Mouse (Mus musculus) MEL (cell line): ENCODE data around the gene Dda1. TPM values are rescaled to one million over a fixed set of nuclear protein-coding genes. Genes with fewer than 3 reads are reported as not detected.

Experiments
- DNase-seq: peaks from one replicate; pipeline ENCODE4 v3.0.0; 2011; ENCODE audit warnings: low read depth, low spot score
- H3K27ac ChIP-seq: 2 replicates; pipeline ENCODE4 v1.5.1; 2012; ENCODE audit warnings: low read depth, mild to moderate bottlenecking, control low read depth, low read length, moderate library complexity; ENCODE audit not compliant: control insufficient read depth
- H3K27me3 ChIP-seq, 2 experiments: fragments of 150-350 bp in 1 of 2; sonication (generic) in 1 of 2; 2 replicates each; pipeline ENCODE4 v1.6.1; 2012; ENCODE audit warnings: low read length in 2 of 2, mild to moderate bottlenecking in 2 of 2, improper control_type of control experiment in 1 of 2, moderate library complexity in 1 of 2; ENCODE audit not compliant: insufficient read depth in 2 of 2, control insufficient read depth in 1 of 2
- H3K36me3 ChIP-seq, 2 experiments: 2 replicates each; pipeline ENCODE4 v1.6.1; 2012 to 2014; ENCODE audit warnings: low read length in 2 of 2, improper control_type of control experiment in 1 of 2, inconsistent platforms in 1 of 2, mild to moderate bottlenecking in 1 of 2; ENCODE audit not compliant: insufficient read depth in 2 of 2, control insufficient read depth in 1 of 2
- H3K4me1 ChIP-seq, 2 experiments: fragments of 150-350 bp in 1 of 2; sonication (generic) in 1 of 2; 2 replicates each; pipeline ENCODE4 v1.6.1; 2012; ENCODE audit warnings: low read length in 2 of 2, improper control_type of control experiment in 1 of 2, mild to moderate bottlenecking in 1 of 2; ENCODE audit not compliant: insufficient read depth in 2 of 2, control insufficient read depth in 1 of 2
- H3K4me3 ChIP-seq, 2 experiments: fragments of 150-350 bp in 1 of 2; sonication (generic) in 1 of 2; 2 replicates each; pipeline ENCODE4 v1.5.1; 2012; ENCODE audit warnings: low read depth in 2 of 2, low read length in 2 of 2, mild to moderate bottlenecking in 2 of 2, moderate library complexity in 2 of 2, control low read depth in 1 of 2, improper control_type of control experiment in 1 of 2; ENCODE audit not compliant: control insufficient read depth in 1 of 2, insufficient read depth in 1 of 2
- H3K79me2 ChIP-seq: 2 replicates; pipeline ENCODE4 v1.6.1; 2012; ENCODE audit warnings: mild to moderate bottlenecking, low read length, moderate library complexity; ENCODE audit not compliant: control insufficient read depth, poor library complexity, insufficient read depth
- H3K9ac ChIP-seq: 2 replicates; pipeline ENCODE4 v1.6.1; 2012; ENCODE audit warnings: low read depth, mild to moderate bottlenecking, control low read depth, low read length, moderate library complexity; ENCODE audit not compliant: control insufficient read depth, poor library complexity, severe bottlenecking
- H3K9me3 ChIP-seq: fragments of 150-350 bp; sonication (generic); replicated peaks from 2 replicates; pipeline ENCODE4 v1.6.1; 2012; ENCODE audit warnings: mild to moderate bottlenecking, low read length, improper control_type of control experiment, moderate library complexity; ENCODE audit not compliant: insufficient read depth
- MYC ChIP-seq: IDR thresholded peaks from 2 replicates; pipeline ENCODE4 v1.6.1; 2011; ENCODE audit warnings: low read depth, mild to moderate bottlenecking, low read length, improper control_type of control experiment, moderate library complexity
- POLR2A ChIP-seq, 2 experiments: IDR thresholded peaks; 2 replicates each; pipeline ENCODE4 v1.6.1; 2011 to 2012; ENCODE audit warnings: low read length in 2 of 2, mild to moderate bottlenecking in 2 of 2, control low read depth in 1 of 2, improper control_type of control experiment in 1 of 2, low read depth in 1 of 2, moderate library complexity in 1 of 2; ENCODE audit not compliant: control insufficient read depth in 1 of 2, insufficient read depth in 1 of 2, poor library complexity in 1 of 2
- TCF12 ChIP-seq: IDR thresholded peaks from 2 replicates; pipeline ENCODE4 v1.6.1; 2014; ENCODE audit warnings: low read depth, mild to moderate bottlenecking, inconsistent platforms, low read length, improper control_type of control experiment, moderate library complexity
- ZC3H11A ChIP-seq: IDR thresholded peaks from 2 replicates; pipeline ENCODE4 v1.6.1; 2012; ENCODE audit warnings: low read depth, mild to moderate bottlenecking, inconsistent platforms, low read length, improper control_type of control experiment
- polyA plus RNA-seq, 2 experiments: library from polyadenylated mRNA; stranded (reverse) in 1 of 2; unstranded in 1 of 2; fragments of >175 nt in 1 of 2; fragments of >200 nt in 1 of 2; gene quantifications; 2 replicates each; pipeline versions ENCODE4 v1.2.1 to v1.2.4; 2012; ENCODE audit warnings: low replicate concordance in 2 of 2, low read depth in 1 of 2; ENCODE audit not compliant: insufficient read length in 2 of 2, insufficient read depth in 1 of 2, missing spikeins in 1 of 2
- total RNA-seq: library from RNA; depleted of rRNA; stranded (reverse); fragments of 300-350 nt; gene quantifications from 2 replicates; pipeline ENCODE4 v1.2.3, GENCODE M21; 2012; rRNA removed

Dda1 gene
- total and polyA plus RNA-seq, 3 experiments, result 59.6 to 110 TPM; not detected in 1

- TF ChIP-seq MYC (peak; percentile 94), ZC3H11A (peak; percentile 57)
These were observed 52.6 kb downstream of the Dda1 start (continued) for GRCm38 (mm10) chr8:71521634-71522033.

DNA sequence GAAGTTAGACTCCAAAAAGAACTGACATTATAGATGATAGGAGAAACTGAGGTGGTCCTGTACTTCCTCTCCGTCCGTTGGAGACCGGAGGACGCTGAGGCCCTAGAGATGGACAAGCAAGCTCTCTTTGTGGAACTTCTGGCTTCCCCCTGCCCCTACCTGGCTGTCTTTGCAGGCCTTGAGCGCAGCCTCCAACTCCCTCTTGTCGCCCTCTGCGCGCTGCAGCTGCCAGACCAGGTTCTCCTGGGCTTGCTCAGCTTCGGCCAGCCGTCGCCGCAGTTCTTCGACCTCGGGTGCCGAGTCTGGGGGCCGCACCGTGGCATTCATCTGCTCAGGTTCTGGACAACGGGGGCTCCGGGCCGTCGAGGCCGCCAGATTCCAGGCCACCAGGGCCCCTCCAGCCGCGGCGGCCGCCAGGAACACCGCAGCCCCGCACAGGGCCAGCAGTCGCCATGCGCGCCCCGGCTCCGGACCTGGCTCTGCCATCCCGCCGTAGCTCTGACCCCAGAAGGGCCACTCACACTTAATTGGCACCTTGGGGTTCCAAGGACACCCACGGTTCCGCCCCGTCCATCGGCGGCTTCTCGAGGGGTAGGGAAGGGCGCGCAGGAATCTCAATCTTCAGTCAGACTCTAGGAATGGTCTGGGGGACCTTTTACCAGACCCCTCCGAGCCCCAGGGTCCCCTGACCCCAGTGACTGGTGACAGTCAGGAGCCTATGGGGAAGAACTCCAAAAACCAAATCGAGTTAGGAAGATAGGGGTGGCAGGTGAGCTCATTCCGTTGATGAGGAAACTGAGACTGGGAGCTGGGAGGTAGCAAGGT, 56.4 kb downstream of the Dda1 start, which contains the start of gene Ccdc194:
Ccdc194 (minus strand) TSS at position 486 of the 825 bp plus-strand sequence.
- DNase-seq, result no peak
- H3K79me2 ChIP-seq, result no peaks in the 10 kb centered on the region
- 0 out of 4 replicates have a peak, but pooled peaks cover 0 to 3% of the 10 kb centered on the region in 2 experiments for H3K4me1 ChIP-seq
- no peaks in the 10 kb centered on the region for H3K9me3 ChIP-seq
- H3K27ac ChIP-seq, result no peak within 1 kb of the TSS
- TF ChIP-seq TCF12 (no peak), POLR2A (IDR thresholded peaks at IDR 0.05; ENCODE audit: control insufficient read depth in 1 of 2, insufficient read depth in 1 of 2, low read depth in 1 of 2, low read length in 2 of 2, poor library complexity in 1 of 2) (0 out of 4 replicates have a peak, but pooled peaks of 1 of the 2 experiments have one; percentile 22)
- H3K27me3 ChIP-seq, result no peaks in the 10 kb centered on the region; a peak in 1 of 4 replicates
- no peak within 1 kb of the TSS for H3K9ac ChIP-seq
- H3K4me3 ChIP-seq, result no peak within 1 kb of the TSS
- H3K36me3 ChIP-seq, result no peaks in the 10 kb centered on the region; a peak in 1 of 4 replicates

Other genes starting within 250 kb of the Dda1 start
- 35.8 and 36.5 TPM in 2 replicates for gene Myo9b, start 196.5 kb upstream of the Dda1 start, total RNA-seq
- gene Myo9b, start 196.5 kb upstream of the Dda1 start, polyA plus RNA-seq, result 10 to 100 TPM; 52.3 to 54.8 TPM
- gene Haus8, start 196.3 kb upstream of the Dda1 start, total RNA-seq, result 55.6 and 60.4 TPM in 2 replicates
- gene Haus8, start 196.3 kb upstream of the Dda1 start, polyA plus RNA-seq, result 10 to 100 TPM in 1 of 2 experiments, not detected in 1; 69.2 TPM
- 91.9 and 107 TPM in 2 replicates for gene Use1, start 102.4 kb upstream of the Dda1 start, total RNA-seq
- gene Use1, start 102.4 kb upstream of the Dda1 start, polyA plus RNA-seq, result 100 to 1,000 TPM in 1 of 2 experiments, not detected in 1; 117 TPM
- 14.1 and 18.3 TPM in 2 replicates for gene Ocel1, start 97.9 kb upstream of the Dda1 start, total RNA-seq
- gene Ocel1, start 97.9 kb upstream of the Dda1 start, polyA plus RNA-seq, result 10 to 100 TPM in 1 of 2 experiments, not detected in 1; 16.2 TPM
- gene Nr2f6, start 87.2 kb upstream of the Dda1 start, total RNA-seq, result 29.6 and 30.5 TPM in 2 replicates
- 10 to 100 TPM in 1 of 2 experiments, not detected in 1; 48.3 TPM for gene Nr2f6, start 87.2 kb upstream of the Dda1 start, polyA plus RNA-seq
- 0.04 TPM in 1 of 2 replicates, not detected in the other for gene Ushbp1, start 73.4 kb upstream of the Dda1 start, total RNA-seq
- gene Ushbp1, start 73.4 kb upstream of the Dda1 start, polyA plus RNA-seq, result under 1 TPM in 1 of 2 experiments, not detected in 1; 0.07 TPM
- 54.5 and 59.6 TPM in 2 replicates for gene Babam1, start 72.3 kb upstream of the Dda1 start, total RNA-seq
- 100 to 1,000 TPM in 1 of 2 experiments, not detected in 1; 132 TPM for gene Babam1, start 72.3 kb upstream of the Dda1 start, polyA plus RNA-seq
- 17.6 and 18.5 TPM in 2 replicates for gene Ankle1, start 63.2 kb upstream of the Dda1 start, total RNA-seq
- gene Ankle1, start 63.2 kb upstream of the Dda1 start, polyA plus RNA-seq, result 10 to 100 TPM in 1 of 2 experiments, not detected in 1; 21.2 TPM
- 26.3 and 28.5 TPM in 2 replicates for gene Abhd8, start 5.5 kb upstream of the Dda1 start, total RNA-seq
- gene Abhd8, start 5.5 kb upstream of the Dda1 start, polyA plus RNA-seq, result 10 to 100 TPM in 1 of 2 experiments, not detected in 1; 39.2 TPM
- 123 and 143 TPM in 2 replicates for gene Mrpl34, start 4.2 kb upstream of the Dda1 start, total RNA-seq
- 100 to 1,000 TPM in 1 of 2 experiments, not detected in 1; 196 TPM for gene Mrpl34, start 4.2 kb upstream of the Dda1 start, polyA plus RNA-seq
- 3.5 and 3.9 TPM in 2 replicates for gene Ano8, start 16.8 kb downstream of the Dda1 start, total RNA-seq
- 1 to 10 TPM in 1 of 2 experiments, not detected in 1; 4.8 TPM for gene Ano8, start 16.8 kb downstream of the Dda1 start, polyA plus RNA-seq
- gene Gtpbp3, start 18.9 kb downstream of the Dda1 start, total RNA-seq, result 45.5 and 49.4 TPM in 2 replicates
- 10 to 100 TPM in 1 of 2 experiments, not detected in 1; 50.1 TPM for gene Gtpbp3, start 18.9 kb downstream of the Dda1 start, polyA plus RNA-seq
- gene Plvap, start 42.6 kb downstream of the Dda1 start, total RNA-seq, result 8.2 and 11.7 TPM in 2 replicates
- gene Plvap, start 42.6 kb downstream of the Dda1 start, polyA plus RNA-seq, result 10 to 100 TPM in 1 of 2 experiments, not detected in 1; 20.4 TPM
- not detected in 2 replicates for gene Ccdc194, start 56.5 kb downstream of the Dda1 start, total RNA-seq
- gene Ccdc194, start 56.5 kb downstream of the Dda1 start, polyA plus RNA-seq, result not detected
- gene Bst2, start 68.3 kb downstream of the Dda1 start, total RNA-seq, result 41.1 and 49.9 TPM in 2 replicates
- 100 to 1,000 TPM in 1 of 2 experiments, not detected in 1; 125 TPM for gene Bst2, start 68.3 kb downstream of the Dda1 start, polyA plus RNA-seq
- gene Mvb12a, start 73.7 kb downstream of the Dda1 start, total RNA-seq, result 39.5 and 46.5 TPM in 2 replicates
- gene Mvb12a, start 73.7 kb downstream of the Dda1 start, polyA plus RNA-seq, result 10 to 100 TPM in 1 of 2 experiments, not detected in 1; 67.3 TPM
- 1.2 and 1.7 TPM in 2 replicates for gene Tmem221, start 89.7 kb downstream of the Dda1 start, total RNA-seq
- gene Tmem221, start 89.7 kb downstream of the Dda1 start, polyA plus RNA-seq, result 1 to 10 TPM in 1 of 2 experiments, not detected in 1; 5.1 TPM
- gene Nxnl1, start 97.4 kb downstream of the Dda1 start, total RNA-seq, result 0.04 TPM in 1 of 2 replicates, not detected in the other
- 1 to 10 TPM in 1 of 2 experiments, not detected in 1; 1.2 TPM for gene Nxnl1, start 97.4 kb downstream of the Dda1 start, polyA plus RNA-seq
- 0.42 and 0.46 TPM in 2 replicates for gene Slc27a1, start 99.7 kb downstream of the Dda1 start, total RNA-seq
- gene Slc27a1, start 99.7 kb downstream of the Dda1 start, polyA plus RNA-seq, result 1 to 10 TPM in 1 of 2 experiments, not detected in 1; 1.3 TPM
- 219 and 257 TPM in 2 replicates for gene Pgls, start 123.0 kb downstream of the Dda1 start, total RNA-seq
- 100 to 1,000 TPM in 1 of 2 experiments, not detected in 1; 225 TPM for gene Pgls, start 123.0 kb downstream of the Dda1 start, polyA plus RNA-seq
- 3.8 and 7.6 TPM in 2 replicates for gene Fam129c, start 128.4 kb downstream of the Dda1 start, total RNA-seq
- 1 to 10 TPM in 1 of 2 experiments, not detected in 1; 8.3 TPM for gene Fam129c, start 128.4 kb downstream of the Dda1 start, polyA plus RNA-seq
- 37.8 and 50.9 TPM in 2 replicates for gene Colgalt1, start 141.8 kb downstream of the Dda1 start, total RNA-seq
- gene Colgalt1, start 141.8 kb downstream of the Dda1 start, polyA plus RNA-seq, result 100 to 1,000 TPM in 1 of 2 experiments, 10 to 100 TPM in 1; 59.0 to 102 TPM
- gene Unc13a, start 202.6 kb downstream of the Dda1 start, total RNA-seq, result 0.81 and 0.92 TPM in 2 replicates
- 1 to 10 TPM in 1 of 2 experiments, not detected in 1; 3.6 TPM for gene Unc13a, start 202.6 kb downstream of the Dda1 start, polyA plus RNA-seq
- 4.2 and 5.1 TPM in 2 replicates for gene Jak3, start 207.1 kb downstream of the Dda1 start, total RNA-seq
- gene Jak3, start 207.1 kb downstream of the Dda1 start, polyA plus RNA-seq, result 10 to 100 TPM in 1 of 2 experiments, not detected in 1; 12.4 TPM
- gene Insl3, start 220.0 kb downstream of the Dda1 start, total RNA-seq, result 0.54 and 0.69 TPM in 2 replicates
- 1 to 10 TPM in 1 of 2 experiments, not detected in 1; 4.4 TPM for gene Insl3, start 220.0 kb downstream of the Dda1 start, polyA plus RNA-seq
- gene B3gnt3, start 232.6 kb downstream of the Dda1 start, total RNA-seq, result 0.10 and 0.19 TPM in 2 replicates
- gene B3gnt3, start 232.6 kb downstream of the Dda1 start, polyA plus RNA-seq, result under 1 TPM in 1 of 2 experiments, not detected in 1; 0.84 TPM